Mouse (Mus musculus) pancreas, adult 10 weeks (tissue): ENCODE data around the gene Rprd1b. TPM values are rescaled to one million over a fixed set of nuclear protein-coding genes. Genes with fewer than 3 reads are reported as not detected.

Experiments
- polyA plus RNA-seq: library from polyadenylated mRNA; stranded (reverse); fragments of 350-450 nt; fragmentation: Illumina TruSeq; extraction: RNeasy Lipid Tissue Mini Kit (QIAGEN cat#74804); gene quantifications from one replicate; pipeline ENCODE4 v1.2.3, GENCODE M21; 2015; ENCODE audit warnings: low read depth, low replicate concordance; ENCODE audit not compliant: insufficient read depth

Gene Rprd1b
- 5.5 TPM for polyA plus RNA-seq

DNA sequence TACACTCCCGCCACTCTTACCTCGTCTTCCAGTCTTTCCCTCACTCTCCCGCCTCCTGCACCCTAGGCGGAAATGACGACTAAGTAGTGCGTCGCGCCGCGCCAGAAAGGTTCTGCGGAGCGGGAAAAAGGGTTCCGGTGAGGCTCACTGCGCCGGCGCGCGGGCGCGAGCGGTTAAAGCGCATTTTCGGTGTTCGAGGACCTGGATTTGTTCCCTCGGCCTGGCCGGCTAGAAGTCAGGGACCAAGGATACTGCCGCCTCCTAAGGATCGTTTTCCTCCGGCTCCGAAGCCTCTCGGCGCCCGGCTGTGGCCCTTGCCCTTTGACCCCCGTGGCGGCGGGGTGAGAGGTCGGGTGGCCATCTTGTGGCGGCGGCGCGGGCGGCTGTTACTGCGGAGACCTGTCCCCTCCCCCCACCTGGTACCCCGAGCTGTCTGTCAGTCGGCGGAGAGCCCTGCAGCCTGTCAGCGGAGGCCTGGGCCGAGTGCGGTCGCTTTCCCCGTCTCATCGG is at the start of gene Rprd1b, which contains the start of gene Tti1:
TSS of gene Rprd1b (plus strand) at position 144 of the 510 bp plus-strand sequence.
TSS of gene Tti1 (minus strand) at position 80 of the 510 bp plus-strand sequence.

GRCm38 (mm10) chr2:158146223-158146622 is 117.9 kb downstream of the Rprd1b start, which contains the start of gene Tgm2:
Gene Tgm2 (minus strand): TSS chr2:158146436.

Other genes starting within 250 kb of the Rprd1b start
- 4.0 TPM for gene Vstm2l, start 113.8 kb upstream of the Rprd1b start, polyA plus RNA-seq
- 2.8 TPM for gene Tti1, start 64 bp upstream of the Rprd1b start, polyA plus RNA-seq
- 37.2 TPM for gene Tgm2, start 117.9 kb downstream of the Rprd1b start, polyA plus RNA-seq
- gene D630003M21Rik, start 200.7 kb downstream of the Rprd1b start, polyA plus RNA-seq = 0.89 TPM
- gene Bpi, start 229.6 kb downstream of the Rprd1b start, polyA plus RNA-seq = not detected